Mouse (Mus musculus) myocyte (in vitro differentiated cells): ENCODE results near the gene Kat2b.

Source experiments
- CEBPB ChIP-seq: IDR thresholded peaks from 2 replicates; pipeline ENCODE4 v1.6.1; 2011; ENCODE audit warnings: mild to moderate bottlenecking, moderate library complexity; ENCODE audit not compliant: poor library complexity, insufficient read depth, severe bottlenecking
- E2F4 ChIP-seq: IDR thresholded peaks from one replicate; pipeline ENCODE4 v1.6.1; 2011; ENCODE audit warnings: mild to moderate bottlenecking, control low read depth, moderate library complexity; ENCODE audit not compliant: insufficient read depth
- MAX ChIP-seq: IDR thresholded peaks from one replicate; pipeline ENCODE4 v1.6.1; 2011; ENCODE audit warnings: low read depth, mild to moderate bottlenecking, control low read depth
- MYOD1 ChIP-seq, 3 experiments: IDR thresholded peaks; one replicate each; pipeline ENCODE4 v1.6.1; 2011; ENCODE audit warnings: control low read depth in 2 of 3, low read depth in 2 of 3, mild to moderate bottlenecking in 2 of 3, moderate library complexity in 1 of 3; ENCODE audit not compliant: insufficient read length in 2 of 3, control insufficient read depth in 1 of 3
- MYOG ChIP-seq, 3 experiments: IDR thresholded peaks; one replicate each; pipeline ENCODE4 v1.6.1; 2011; ENCODE audit warnings: control low read depth in 2 of 3, low read depth in 2 of 3, mild to moderate bottlenecking in 2 of 3; ENCODE audit not compliant: insufficient read length in 2 of 3, control insufficient read depth in 1 of 3, insufficient read depth in 1 of 3
- POLR2A ChIP-seq: IDR thresholded peaks from one replicate; pipeline ENCODE4 v1.6.1; 2011; ENCODE audit warnings: low read depth, mild to moderate bottlenecking, control low read depth, moderate library complexity; ENCODE audit not compliant: insufficient read length
- POLR2AphosphoS2 ChIP-seq: IDR thresholded peaks from one replicate; pipeline ENCODE4 v1.6.1; 2011; ENCODE audit warnings: low read depth, control low read depth; ENCODE audit not compliant: insufficient read length
- TCF12 ChIP-seq: IDR thresholded peaks from one replicate; pipeline ENCODE4 v1.6.1; 2011; ENCODE audit warnings: mild to moderate bottlenecking, control low read depth; ENCODE audit not compliant: poor library complexity, insufficient read depth, severe bottlenecking
- USF1 ChIP-seq: IDR thresholded peaks from one replicate; pipeline ENCODE4 v1.6.1; 2011; ENCODE audit warnings: low read depth, mild to moderate bottlenecking, control low read depth, moderate library complexity

DNA sequence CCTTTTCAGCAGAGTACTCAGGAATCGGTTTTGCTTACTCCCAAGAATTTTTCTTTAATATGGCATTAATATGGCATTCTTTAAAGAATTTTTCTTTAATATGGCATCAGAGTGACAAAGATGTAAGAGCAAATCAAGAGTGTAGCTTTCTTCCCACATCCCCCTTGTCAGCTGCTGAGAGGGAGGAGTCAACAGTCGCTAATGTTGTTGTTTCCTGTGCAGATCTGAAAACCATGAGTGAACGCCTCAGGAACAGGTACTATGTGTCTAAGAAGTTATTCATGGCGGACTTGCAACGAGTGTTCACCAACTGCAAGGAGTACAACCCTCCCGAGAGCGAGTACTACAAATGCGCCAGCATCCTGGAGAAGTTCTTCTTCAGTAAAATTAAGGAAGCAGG is 103.8 kb downstream of the Kat2b start:
- TF ChIP-seq POLR2A (no peak), E2F4 (no peak), MAX (no peak), CEBPB (no peak), MYOG (IDR thresholded peaks at IDR 0.05; ENCODE audit: control insufficient read depth in 1 of 3, insufficient read depth in 1 of 3, insufficient read length in 2 of 3, low read depth in 2 of 3) (no peak), POLR2AphosphoS2 (no peak), MYOD1 (IDR thresholded peaks at IDR 0.05; ENCODE audit: control insufficient read depth in 1 of 3, insufficient read length in 2 of 3, low read depth in 2 of 3) (no peak), USF1 (no peak), TCF12 (no peak)
